Mouse (Mus musculus) midbrain, postnatal 0 days (tissue): Measurements from ENCODE around the gene Yjefn3. TPM values are rescaled to one million over a fixed set of nuclear protein-coding genes. Genes with fewer than 3 reads are reported as not detected.
A peak's percentile ranks its signal among the peaks of the same experiment; 100 is the strongest.

Experiments used
- ATAC-seq: fragments of 200-750 bp; cut with Nextera tagmentation; 2 replicates; pipeline ENCODE4 v1.8.0; 2017; ENCODE audit warnings: moderate number of reproducible peaks, mild to moderate bottlenecking, moderate TSS enrichment, moderate library complexity; ENCODE audit not compliant: low FRiP score
- DNase-seq: peaks from one replicate; pipeline ENCODE4 v3.0.0-alpha.2; 2015; ENCODE audit warnings: low spot score
- H3K27ac ChIP-seq: fragments of 300-500 bp; sonication (generic); 2 replicates; pipeline ENCODE4 v1.5.1; 2014; ENCODE audit warnings: low read depth, mild to moderate bottlenecking, low read length, mixed read lengths
- H3K27me3 ChIP-seq: fragments of 300-500 bp; sonication (generic); 2 replicates; pipeline ENCODE4 v1.6.1; 2014; ENCODE audit warnings: low read length, control low read depth, mixed read lengths; ENCODE audit not compliant: insufficient read depth
- H3K36me3 ChIP-seq: fragments of 300-500 bp; sonication (generic); 2 replicates; pipeline ENCODE4 v1.6.1; 2014; ENCODE audit warnings: low read length, control low read depth, mixed read lengths; ENCODE audit not compliant: insufficient read depth
- H3K4me1 ChIP-seq: fragments of 300-500 bp; sonication (generic); 2 replicates; pipeline ENCODE4 v1.6.1; 2014; ENCODE audit warnings: mild to moderate bottlenecking, control low read depth, antibody characterized with exemption, low read length, mixed read lengths; ENCODE audit not compliant: insufficient read depth
- H3K4me2 ChIP-seq: fragments of 300-500 bp; sonication (generic); 2 replicates; pipeline ENCODE4 v1.6.1; 2014; ENCODE audit warnings: low read depth, mild to moderate bottlenecking, low read length, mixed read lengths; ENCODE audit not compliant: poor library complexity, severe bottlenecking
- H3K4me3 ChIP-seq: fragments of 300-500 bp; sonication (generic); 2 replicates; pipeline ENCODE4 v1.5.1; 2014; ENCODE audit warnings: low read depth, mild to moderate bottlenecking, low read length, moderate library complexity
- H3K9ac ChIP-seq: fragments of 300-500 bp; sonication (generic); replicated peaks from 2 replicates; pipeline ENCODE4 v1.6.1; 2014; ENCODE audit warnings: mild to moderate bottlenecking, low read length, moderate library complexity, mixed read lengths; ENCODE audit not compliant: poor library complexity, severe bottlenecking
- H3K9me3 ChIP-seq: fragments of 300-500 bp; sonication (generic); 2 replicates; pipeline ENCODE4 v1.6.1; 2016; ENCODE audit warnings: low read length, control low read depth
- CTCF ChIP-seq: IDR thresholded peaks from 2 replicates; pipeline ENCODE4 v1.5.1; 2016; ENCODE audit warnings: antibody characterized with exemption, mild to moderate bottlenecking
- WGBS: fragments of 180-500 bp; shearing (Covaris S2); extraction: QIAGEN DNeasy Blood & Tissue Kit; methylation state at CpG from one replicate; pipeline ENCODE4 v1.1.7; 2014; 5-methylcytosine and 5-hydroxymethylcytosine counted together
- polyA plus RNA-seq: library from polyadenylated mRNA; unstranded; fragments of >200 nt; fragmentation: Nextera tagmentation; extraction: Ambion mirVana; gene quantifications from 2 replicates; pipeline ENCODE4 v1.2.1, GENCODE M21; 2015
- total RNA-seq: library from RNA; depleted of rRNA; stranded (reverse); fragments of >200 nt; gene quantifications from 2 replicates; pipeline ENCODE4 v1.2.3, GENCODE M21; 2014

Yjefn3 gene
- total and polyA plus RNA-seq, 2 experiments from 2014 or later: 8.0 to 13.4 TPM

GRCm38 (mm10) chr8:69888244-69888866 lies 14.2 kb downstream of the Yjefn3 start:
- peak overlapping the region; percentile 28 for H3K4me3 ChIP-seq
- ATAC-seq (no peak), DNase-seq (no peak)
- no peaks in the 10 kb centered on the region for H3K9me3 ChIP-seq
- no peak for TF ChIP-seq CTCF
- H3K36me3 ChIP-seq: no peaks in the 10 kb centered on the region
- H3K9ac ChIP-seq: no peak overlapping the region
- 5% methylated on average over 24 of the region's 24 CpGs for WGBS
- H3K4me2 ChIP-seq: peak overlapping the region; percentile 50
- peaks cover 9% of the 10 kb centered on the region; the same call in 1 of the 2 replicates for H3K4me1 ChIP-seq
- no peak overlapping the region for H3K27ac ChIP-seq
- H3K27me3 ChIP-seq: peaks cover 69% of the 10 kb centered on the region

- Histone ChIP-seq H3K27me3 (peaks cover 76% of the 10 kb centered on the region), H3K27ac (no peak within 1 kb of the TSS), H3K4me1 (peaks cover 9% of the 10 kb centered on the region; the same call in 1 of the 2 replicates), H3K36me3 (no peaks in the 10 kb centered on the region), H3K4me2 (peak within 1 kb of the TSS; percentile 50), H3K9ac (no peak within 1 kb of the TSS), H3K9me3 (no peaks in the 10 kb centered on the region), H3K4me3 (peak within 1 kb of the TSS; percentile 28)
- WGBS: 2% methylated on average over 57 of the region's 60 CpGs
- no peak for TF ChIP-seq CTCF
- DNase-seq (no peak), ATAC-seq (no peak)
Observed at GRCm38 (mm10) chr8:69887289-69888243, 14.9 kb downstream of the Yjefn3 start, which contains the start of gene Cilp2. Cilp2 (minus strand) TSS chr8:69887687.

GRCm38 (mm10) chr8:69884141-69884540 lies 18.4 kb downstream of the Yjefn3 start:
- H3K27me3 ChIP-seq: peaks cover 97% of the 10 kb centered on the region
- no peak overlapping the region for H3K4me2 ChIP-seq
- no peak overlapping the region for H3K27ac ChIP-seq
- DNase-seq (no peak), ATAC-seq (no peak)
- H3K9me3 ChIP-seq: no peaks in the 10 kb centered on the region
- no peak overlapping the region for H3K9ac ChIP-seq
- WGBS: 57% methylated on average over 13 of the region's 13 CpGs
- no peaks in the 10 kb centered on the region for H3K36me3 ChIP-seq
- no peak overlapping the region for H3K4me3 ChIP-seq
- H3K4me1 ChIP-seq: peaks cover 11% of the 10 kb centered on the region; the same call in 1 of the 2 replicates
- TF ChIP-seq CTCF: no peak

GRCm38 (mm10) chr8:69882833-69883600 lies 19.5 kb downstream of the Yjefn3 start:
- Histone ChIP-seq H3K9me3 (no peaks in the 10 kb centered on the region), H3K4me2 (peak overlapping the region; percentile 49; the same call in 1 of the 2 replicates), H3K27ac (no peak overlapping the region), H3K4me3 (peak overlapping the region; percentile 38), H3K9ac (no peak overlapping the region), H3K4me1 (peaks cover 11% of the 10 kb centered on the region; the same call in 1 of the 2 replicates), H3K36me3 (no peaks in the 10 kb centered on the region), H3K27me3 (peaks cover 86% of the 10 kb centered on the region)
- ATAC-seq: no peak
- no peak for DNase-seq
- WGBS: 17% methylated on average over 47 of the region's 52 CpGs
- TF ChIP-seq CTCF: no peak

- Histone ChIP-seq H3K4me1 (peaks cover 6% of the 10 kb centered on the region; the same call in 1 of the 2 replicates), H3K9me3 (no peaks in the 10 kb centered on the region), H3K4me2 (peak overlapping the region; percentile 49), H3K27me3 (peaks cover 78% of the 10 kb centered on the region), H3K4me3 (peak overlapping the region; percentile 38), H3K36me3 (no peaks in the 10 kb centered on the region), H3K27ac (no peak overlapping the region), H3K9ac (0 out of 2 replicates have a peak overlapping the region, but pooled peaks have one; percentile 44)
- ATAC-seq: peak; percentile 70
- DNase-seq: peak; percentile 88
- WGBS: 5% methylated on average over 102 of the region's 103 CpGs
- no peak for TF ChIP-seq CTCF
Observed at GRCm38 (mm10) chr8:69882021-69882756, 20.3 kb downstream of the Yjefn3 start.
